Mouse (Mus musculus) v-Abl transformed pro-B cells (cell line): ENCODE data around the gene Kctd12b.
"Not testable (repeated sequence)": the region's sequence is repeated elsewhere in the genome, so short reads cannot be mapped to it uniquely, and the experiment has no call there.

Experiments used
- in situ Hi-C, 2 experiments: fragments of 400-800 bp; cut with MboI; formaldehyde crosslinking; loops; one replicate each; pipeline ENCODE4 v1.15.1; 2025; ENCODE audit not compliant: unreplicated experiment in 2 of 2

Gene Kctd12b

DNA sequence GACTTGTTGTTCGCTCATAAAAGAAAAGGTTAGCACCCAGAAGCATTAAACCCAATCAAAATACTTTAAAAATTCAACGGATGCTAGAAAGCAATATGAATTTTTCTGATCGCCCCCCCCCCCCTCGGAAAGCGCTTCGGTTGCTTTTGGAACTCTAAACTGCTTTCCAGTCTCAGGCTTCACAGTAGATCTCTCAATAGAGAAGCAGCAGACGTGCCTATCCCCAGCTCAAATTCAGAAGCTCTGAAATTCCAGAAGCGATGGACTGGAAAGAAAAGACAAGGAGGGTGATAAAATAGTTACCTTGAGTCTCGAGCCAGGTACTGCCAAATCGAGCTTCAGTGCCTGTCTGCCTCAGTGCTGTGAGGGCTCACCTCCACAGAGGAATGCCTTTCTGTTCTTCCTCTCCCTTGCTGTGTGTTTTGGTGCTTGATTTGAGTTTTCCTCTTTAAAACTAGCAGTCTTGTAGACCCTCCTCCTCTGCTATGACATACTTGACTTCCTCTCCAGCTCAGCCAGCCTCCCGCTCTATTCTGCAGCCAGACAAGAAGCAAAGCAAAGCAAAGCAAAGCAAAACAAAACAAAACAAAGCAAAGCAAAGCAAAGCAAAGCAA, at the start of gene Kctd12b:
Gene Kctd12b, minus strand, starts transcription at position 610 of the 614 bp plus-strand sequence.
- in situ Hi-C loops, result no loop called here

- in situ Hi-C loops, result loop anchor here (10.0 to 25.0 kb wide), 4 partner anchors 212 to 1595 kb away; partner anchors contain the start of gene Prdx4 (in 1 of the 2)
Measured at GRCm38 (mm10) chrX:153742493-153742892, 46.3 kb upstream of the Kctd12b start.

DNA sequence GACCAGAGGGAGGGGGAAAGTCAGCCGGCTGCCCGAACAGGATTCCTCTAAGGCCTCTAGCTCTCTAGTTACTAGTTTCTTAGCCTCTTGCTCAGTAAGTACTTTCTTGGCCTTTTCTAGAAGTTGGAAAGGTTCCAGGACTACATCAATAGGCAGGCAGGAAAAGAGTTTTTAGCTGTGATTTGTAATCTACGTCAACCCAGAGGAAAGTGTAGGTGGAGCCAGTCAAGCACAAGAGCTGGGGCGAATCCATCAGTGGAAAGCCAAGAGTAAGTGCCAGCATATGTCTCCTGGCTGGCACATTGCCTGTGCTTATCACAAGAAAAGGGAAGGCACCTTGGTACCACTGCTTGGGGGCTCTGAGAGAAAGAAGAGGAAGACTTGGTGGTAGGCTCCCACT, 39.5 kb upstream of the Kctd12b start:
- in situ Hi-C loops, result loop anchor here (25.0 kb wide), 3 partner anchors 1427 to 1602 kb away; partner anchors contain the start of gene Prdx4 (in 1 of the 2)

GRCm38 (mm10) chrX:153724400-153724799, 28.2 kb upstream of the Kctd12b start:
- in situ Hi-C loops, result loop anchor here in 1 of 2 experiments (25.0 kb wide), 1 partner anchor 562 kb away; no protein-coding TSS in a partner anchor

GRCm38 (mm10) chrX:153723110-153723916, 27.1 kb upstream of the Kctd12b start, which contains the start of gene Nbdy:
TSS of gene Nbdy (plus strand) at chrX:153723590.
- in situ Hi-C loops, result loop anchor here in 1 of 2 experiments (25.0 kb wide), 1 partner anchor 561 kb away; no protein-coding TSS in a partner anchor

DNA sequence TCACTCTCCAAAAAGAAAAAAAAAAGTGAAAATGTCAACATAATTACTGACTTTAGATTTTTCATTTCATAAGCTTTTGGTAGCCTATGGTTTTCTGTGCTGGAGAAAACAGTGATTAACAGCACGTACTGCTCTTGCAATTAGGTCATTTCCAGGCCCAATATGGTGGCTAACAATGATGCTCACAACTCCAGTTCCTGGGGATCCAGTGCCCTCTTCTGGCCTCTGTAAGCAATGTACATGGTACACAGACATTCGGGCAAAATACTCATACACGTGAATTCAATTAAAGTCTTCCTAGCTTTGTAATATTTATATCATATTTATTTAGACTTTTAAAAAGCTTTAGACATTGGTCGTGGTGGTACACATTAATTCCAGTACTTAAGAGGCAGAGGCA, 23.4 kb upstream of the Kctd12b start:
- in situ Hi-C loops, result loop anchor here in 1 of 2 experiments (5.0 to 25.0 kb wide), 4 partner anchors 82 to 557 kb away; no protein-coding TSS in a partner anchor

DNA sequence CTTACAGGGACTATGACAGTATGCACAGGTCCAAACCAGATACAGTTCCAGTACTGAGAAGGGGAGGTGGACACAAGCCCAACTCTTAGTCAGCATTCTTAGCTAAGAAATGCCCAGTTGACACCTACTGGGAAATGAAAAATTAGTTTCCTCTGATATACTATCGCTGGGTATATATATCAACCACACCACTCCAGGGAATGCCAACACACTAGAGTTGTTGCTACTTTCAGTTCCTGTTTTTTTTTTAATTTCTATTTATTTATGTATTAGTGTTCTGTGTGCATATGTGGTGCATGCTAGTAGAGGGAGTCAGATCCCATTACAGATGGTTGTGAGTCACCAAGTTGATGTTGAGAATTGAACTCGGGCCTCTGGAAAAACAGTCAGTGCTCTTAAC, 20.5 kb upstream of the Kctd12b start:
- in situ Hi-C loops, result loop anchor here in 1 of 2 experiments (5.0 to 25.0 kb wide), 4 partner anchors 79 to 554 kb away; no protein-coding TSS in a partner anchor

DNA sequence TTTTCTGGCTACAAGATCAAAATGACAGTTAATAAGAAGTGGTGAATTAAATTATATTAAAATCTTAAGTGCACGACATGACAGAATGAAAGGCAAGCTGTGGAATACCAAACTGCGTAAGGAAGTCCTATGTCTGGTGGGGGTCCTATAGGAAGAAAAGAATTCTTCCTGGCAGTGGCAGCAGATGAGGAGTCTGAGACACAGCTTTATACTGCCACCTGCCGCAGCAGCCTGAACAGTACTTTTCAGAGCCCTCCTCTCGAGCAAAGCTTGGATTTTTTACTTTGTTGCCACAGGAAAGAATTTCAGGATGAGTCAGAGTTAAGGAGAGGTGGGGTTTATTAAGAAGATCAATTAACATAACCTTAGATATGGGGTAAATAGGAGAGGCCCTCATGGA, 11.5 kb upstream of the Kctd12b start:
- in situ Hi-C loops, result loop anchor here (5.0 to 25.0 kb wide), 3 partner anchors 75 to 545 kb away; no protein-coding TSS in a partner anchor

DNA sequence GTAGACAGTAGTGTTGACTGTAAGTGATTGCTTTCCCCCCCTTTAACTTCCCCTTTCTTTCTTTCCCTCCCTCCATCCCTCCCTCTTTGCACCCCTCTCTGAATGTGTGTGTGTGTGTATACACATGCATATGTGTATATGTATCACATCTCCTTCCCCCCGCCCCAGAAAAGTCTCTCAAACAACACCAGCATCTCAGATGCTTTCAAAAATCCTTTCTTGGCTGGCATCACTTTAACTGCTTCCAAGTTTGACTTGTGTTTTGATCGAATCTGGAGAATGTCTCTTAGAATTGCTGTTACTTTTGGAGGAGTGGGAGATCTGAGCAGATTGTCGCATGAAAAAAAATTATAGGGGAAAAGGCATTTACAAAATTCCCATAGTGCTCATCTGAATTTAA, 4.3 kb upstream of the Kctd12b start:
- in situ Hi-C loops, result loop anchor here in 1 of 2 experiments (25.0 kb wide), 1 partner anchor 538 kb away; no protein-coding TSS in a partner anchor

- in situ Hi-C loops, result not testable (repeated sequence)
Measured at GRCm38 (mm10) chrX:153668233-153668632, 28.0 kb downstream of the Kctd12b start.

- in situ Hi-C loops, result no loop called here
Measured at GRCm38 (mm10) chrX:153664903-153665302, 31.3 kb downstream of the Kctd12b start.

GRCm38 (mm10) chrX:153656949-153657348, 39.2 kb downstream of the Kctd12b start:
- in situ Hi-C loops, result no loop called here

- in situ Hi-C loops, result no loop called here
Measured at GRCm38 (mm10) chrX:153640615-153641014, 55.6 kb downstream of the Kctd12b start.

GRCm38 (mm10) chrX:153636247-153636646, 59.9 kb downstream of the Kctd12b start:
- in situ Hi-C loops, result loop anchor here (5.0 to 10.0 kb wide), 2 partner anchors 81 to 251 kb away; no protein-coding TSS in a partner anchor
